Mouse (Mus musculus) hindbrain, embryonic 15.5 days (tissue): Measurements from ENCODE around the gene Fgb. TPM values are rescaled to one million over a fixed set of nuclear protein-coding genes. Genes with fewer than 3 reads are reported as not detected.

Experiments used
- ATAC-seq: fragments of 200-750 bp; cut with Nextera tagmentation; 2 replicates; pipeline ENCODE4 v1.8.0; 2017; ENCODE audit warnings: low read depth, moderate number of reproducible peaks, moderate TSS enrichment; ENCODE audit not compliant: low FRiP score
- H3K27ac ChIP-seq: fragments of 300-500 bp; sonication (generic); replicated peaks from 2 replicates; pipeline ENCODE4 v1.5.1; 2015; ENCODE audit warnings: mild to moderate bottlenecking, inconsistent platforms
- H3K27me3 ChIP-seq: fragments of 300-500 bp; sonication (generic); 2 replicates; pipeline ENCODE4 v1.6.1; 2015; ENCODE audit warnings: control low read depth, inconsistent platforms
- H3K36me3 ChIP-seq: fragments of 300-500 bp; sonication (generic); 2 replicates; pipeline ENCODE4 v1.6.1; 2015; ENCODE audit warnings: control low read depth, inconsistent platforms
- H3K4me1 ChIP-seq: fragments of 300-500 bp; sonication (generic); replicated peaks from 2 replicates; pipeline ENCODE4 v1.6.1; 2015; ENCODE audit warnings: control low read depth, inconsistent platforms
- H3K4me2 ChIP-seq: fragments of 300-500 bp; sonication (generic); 2 replicates; pipeline ENCODE4 v1.6.1; 2015; ENCODE audit warnings: moderate library complexity, mild to moderate bottlenecking, inconsistent platforms
- H3K4me3 ChIP-seq: fragments of 300-500 bp; sonication (generic); 2 replicates; pipeline ENCODE4 v1.5.1; 2015; ENCODE audit warnings: mild to moderate bottlenecking, inconsistent platforms
- H3K9ac ChIP-seq: fragments of 300-500 bp; sonication (generic); 2 replicates; pipeline ENCODE4 v1.6.1; 2015; ENCODE audit warnings: inconsistent platforms
- H3K9me3 ChIP-seq: fragments of 300-500 bp; sonication (generic); 2 replicates; pipeline ENCODE4 v1.6.1; 2016; ENCODE audit warnings: control low read depth, inconsistent platforms
- WGBS: fragments of 180-500 bp; shearing (Covaris S2); methylation state at CpG from one replicate; pipeline ENCODE4 v1.1.7; 2015; 5-methylcytosine and 5-hydroxymethylcytosine counted together
- polyA plus RNA-seq: library from polyadenylated mRNA; unstranded; fragments of >200 nt; fragmentation: Nextera tagmentation; extraction: Ambion mirVana; gene quantifications from 2 replicates; pipeline ENCODE4 v1.2.1, GENCODE M21; 2015

The Fgb gene
- polyA plus RNA-seq, 1 experiment from 2014 or later: 0.19 TPM

DNA sequence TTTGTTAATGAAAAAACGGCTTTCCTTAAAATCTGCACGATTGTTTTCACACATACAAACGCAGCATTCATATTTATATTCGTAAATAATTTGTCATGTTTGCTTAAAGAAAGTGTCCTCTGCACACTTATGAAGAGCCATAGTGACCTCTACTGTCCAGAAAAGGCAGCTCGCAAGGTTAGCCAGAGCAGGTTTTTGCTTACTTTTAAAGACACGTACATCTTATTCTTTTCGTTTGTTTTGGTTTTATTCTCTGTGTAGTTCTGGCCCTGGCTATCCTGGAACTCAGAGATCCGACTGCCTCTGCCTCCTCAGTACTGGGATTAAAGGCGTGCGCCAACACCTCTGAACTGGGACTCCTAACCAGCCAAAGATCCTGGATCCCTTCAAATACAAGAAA is 4.1 kb upstream of the Fgb start:
- Histone ChIP-seq H3K4me1 (peaks cover 16% of the 10 kb centered on the region), H3K9me3 (no peaks in the 10 kb centered on the region), H3K4me3 (no peak overlapping the region), H3K27me3 (no peaks in the 10 kb centered on the region), H3K36me3 (peaks cover 9% of the 10 kb centered on the region), H3K27ac (no peak overlapping the region), H3K9ac (no peak overlapping the region), H3K4me2 (no peak overlapping the region)
- no peak for ATAC-seq
- WGBS: 31% methylated on average over 10 of the region's 10 CpGs

DNA sequence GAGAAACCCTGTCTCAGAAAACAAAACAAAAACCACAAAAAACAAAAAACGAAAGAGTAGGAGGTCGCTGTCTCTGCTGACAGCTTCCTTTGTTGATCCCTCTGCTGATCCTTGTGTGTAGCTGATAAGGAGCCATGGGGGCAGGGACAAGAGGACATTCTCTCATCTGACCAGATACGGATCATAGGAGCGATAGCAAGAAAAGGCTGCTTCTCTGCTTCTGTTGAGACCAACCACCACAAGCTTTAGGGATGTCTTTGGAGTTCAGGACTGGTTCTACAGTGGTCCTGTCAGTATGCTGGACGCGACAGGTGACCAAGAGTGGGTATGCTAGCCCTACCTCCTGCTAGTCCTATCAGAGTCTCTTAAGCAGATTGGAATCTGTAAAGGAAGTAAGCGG is 3.5 kb upstream of the Fgb start:
- peaks cover 3% of the 10 kb centered on the region; the same call in 1 of the 2 replicates for H3K36me3 ChIP-seq
- no peak for ATAC-seq
- WGBS: 91% methylated on average over 7 of the region's 7 CpGs

GRCm38 (mm10) chr3:83052102-83052501 is 2.4 kb upstream of the Fgb start:
- ATAC-seq: no peak
- H3K4me2 ChIP-seq: no peak overlapping the region
- peaks cover 13% of the 10 kb centered on the region for H3K4me1 ChIP-seq
- no peak overlapping the region for H3K27ac ChIP-seq
- WGBS: 72% methylated on average over 5 of the region's 5 CpGs
- no peak overlapping the region for H3K4me3 ChIP-seq
- H3K36me3 ChIP-seq: no peaks in the 10 kb centered on the region
- H3K27me3 ChIP-seq: no peaks in the 10 kb centered on the region
- no peaks in the 10 kb centered on the region for H3K9me3 ChIP-seq
- no peak overlapping the region for H3K9ac ChIP-seq

More for the DNA sequence above, 3.5 kb upstream of the Fgb start:
- Histone ChIP-seq H3K9ac (no peak overlapping the region), H3K4me1 (peaks cover 16% of the 10 kb centered on the region), H3K27me3 (no peaks in the 10 kb centered on the region), H3K9me3 (no peaks in the 10 kb centered on the region), H3K27ac (no peak overlapping the region), H3K4me3 (no peak overlapping the region), H3K4me2 (no peak overlapping the region)

DNA sequence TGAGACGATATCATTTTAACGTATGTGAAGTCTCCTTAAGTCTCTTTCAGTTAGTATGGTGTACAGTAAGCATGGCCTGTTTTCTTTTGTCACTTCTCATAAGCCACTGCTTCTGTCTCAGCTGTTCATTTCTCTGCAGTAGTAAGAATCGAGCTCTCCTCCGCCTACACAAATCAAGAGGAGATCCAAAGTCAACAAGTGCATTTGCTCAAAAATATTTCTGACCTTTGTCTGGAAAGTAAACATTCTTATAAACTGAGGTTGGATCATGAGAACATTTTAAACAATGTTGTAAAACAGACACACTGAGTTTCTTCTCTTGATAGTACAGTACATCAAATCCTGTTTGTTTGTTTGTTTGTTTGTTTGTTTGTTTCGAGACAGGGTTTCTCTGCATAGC is 998 bp upstream of the Fgb start:
- no peak for ATAC-seq

DNA sequence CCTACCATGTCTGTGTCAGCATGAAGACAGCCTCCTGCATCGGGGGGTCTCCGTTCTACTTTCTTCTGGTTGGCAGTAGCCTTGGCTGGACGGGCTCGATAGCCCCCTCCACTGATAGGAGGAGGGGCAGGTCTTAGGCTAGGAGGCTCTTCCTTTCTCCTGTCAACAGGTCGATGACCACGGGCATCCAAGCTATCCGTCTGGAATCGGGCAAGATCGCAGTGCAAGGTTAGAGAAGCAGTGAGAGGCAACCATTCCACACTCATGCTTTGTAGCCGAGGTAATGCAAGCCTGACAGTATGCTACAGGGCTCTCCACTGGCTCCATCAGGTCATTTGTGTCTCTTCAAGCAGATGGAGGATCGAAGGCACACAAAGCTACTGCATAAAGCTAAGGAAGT is 3.0 kb downstream of the Fgb start:
- 91% methylated on average over 11 of the region's 11 CpGs for WGBS

More for the DNA sequence above, 998 bp upstream of the Fgb start:
- Histone ChIP-seq H3K27me3 (no peaks in the 10 kb centered on the region), H3K4me3 (no peak overlapping the region), H3K4me2 (no peak overlapping the region), H3K36me3 (no peaks in the 10 kb centered on the region), H3K4me1 (no peaks in the 10 kb centered on the region), H3K27ac (no peak overlapping the region), H3K9ac (no peak overlapping the region), H3K9me3 (no peaks in the 10 kb centered on the region)
- 77% methylated on average over 5 of the region's 5 CpGs for WGBS

DNA sequence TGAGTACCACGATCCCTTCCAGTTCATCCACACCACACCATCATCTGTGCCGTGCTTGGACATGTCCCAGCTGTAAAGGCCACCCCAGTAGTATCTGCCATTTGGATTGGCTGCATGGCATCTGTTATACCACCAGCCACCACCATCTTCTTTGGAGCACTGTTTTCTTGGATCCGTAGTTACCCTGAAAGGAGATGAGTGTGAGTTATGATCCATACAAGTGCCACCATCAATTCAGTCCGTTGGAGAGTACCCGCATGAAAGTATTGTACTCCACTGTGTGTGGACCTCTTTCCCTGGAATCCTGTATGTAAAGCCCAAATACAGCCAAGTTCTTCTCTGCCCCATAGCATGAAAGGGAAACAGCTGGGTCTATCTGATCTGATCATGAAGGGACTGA is 7.2 kb downstream of the Fgb start:
- ATAC-seq: no peak
- no peaks in the 10 kb centered on the region for H3K4me1 ChIP-seq
- H3K4me3 ChIP-seq: no peak overlapping the region
- H3K9ac ChIP-seq: no peak overlapping the region
- H3K27me3 ChIP-seq: no peaks in the 10 kb centered on the region
- no peak overlapping the region for H3K27ac ChIP-seq
- no peak overlapping the region for H3K4me2 ChIP-seq
- 93% methylated on average over 5 of the region's 5 CpGs for WGBS
- no peaks in the 10 kb centered on the region for H3K36me3 ChIP-seq
- H3K9me3 ChIP-seq: no peaks in the 10 kb centered on the region

More for the DNA sequence above, 3.0 kb downstream of the Fgb start:
- Histone ChIP-seq H3K9ac (no peak overlapping the region), H3K4me2 (no peak overlapping the region), H3K27ac (no peak overlapping the region), H3K27me3 (no peaks in the 10 kb centered on the region), H3K36me3 (no peaks in the 10 kb centered on the region), H3K4me1 (no peaks in the 10 kb centered on the region), H3K4me3 (no peak overlapping the region), H3K9me3 (no peaks in the 10 kb centered on the region)
- no peak for ATAC-seq

- Histone ChIP-seq H3K4me1 (no peaks in the 10 kb centered on the region), H3K27me3 (no peaks in the 10 kb centered on the region), H3K36me3 (no peaks in the 10 kb centered on the region), H3K27ac (no peak overlapping the region), H3K9me3 (no peaks in the 10 kb centered on the region), H3K4me2 (no peak overlapping the region), H3K4me3 (no peak overlapping the region), H3K9ac (no peak overlapping the region)
- no peak for ATAC-seq
- 82% methylated on average over 4 of the region's 4 CpGs for WGBS
These were observed 10.0 kb downstream of the Fgb start for GRCm38 (mm10) chr3:83039666-83040065.

- Histone ChIP-seq H3K4me1 (no peaks in the 10 kb centered on the region), H3K36me3 (no peaks in the 10 kb centered on the region), H3K27me3 (no peaks in the 10 kb centered on the region), H3K9me3 (no peaks in the 10 kb centered on the region), H3K4me3 (no peak overlapping the region), H3K27ac (no peak overlapping the region), H3K4me2 (no peak overlapping the region), H3K9ac (no peak overlapping the region)
- ATAC-seq: no peak
- 73% methylated on average over 2 of the region's 2 CpGs for WGBS
These were observed 10.8 kb downstream of the Fgb start for GRCm38 (mm10) chr3:83038865-83039264.

- 90% methylated on average over 8 of the region's 8 CpGs for WGBS
- ATAC-seq: no peak
These were observed 15.9 kb downstream of the Fgb start for GRCm38 (mm10) chr3:83033801-83034200.

GRCm38 (mm10) chr3:83032746-83033308 is 16.8 kb downstream of the Fgb start:
- no peak overlapping the region for H3K9ac ChIP-seq
- ATAC-seq: no peak
- H3K4me1 ChIP-seq: no peaks in the 10 kb centered on the region
- peak overlapping the region; percentile 24 for H3K4me2 ChIP-seq
- H3K36me3 ChIP-seq: no peaks in the 10 kb centered on the region
- H3K27ac ChIP-seq: no peak overlapping the region
- no peaks in the 10 kb centered on the region for H3K9me3 ChIP-seq
- no peak overlapping the region for H3K4me3 ChIP-seq
- 50% methylated on average over 13 of the region's 13 CpGs for WGBS
- no peaks in the 10 kb centered on the region for H3K27me3 ChIP-seq

More at GRCm38 (mm10) chr3:83033801-83034200, 15.9 kb downstream of the Fgb start:
- Histone ChIP-seq H3K9ac (no peak overlapping the region), H3K9me3 (no peaks in the 10 kb centered on the region), H3K27me3 (no peaks in the 10 kb centered on the region), H3K27ac (no peak overlapping the region), H3K4me1 (no peaks in the 10 kb centered on the region), H3K36me3 (no peaks in the 10 kb centered on the region), H3K4me2 (no peak overlapping the region), H3K4me3 (no peak overlapping the region)

DNA sequence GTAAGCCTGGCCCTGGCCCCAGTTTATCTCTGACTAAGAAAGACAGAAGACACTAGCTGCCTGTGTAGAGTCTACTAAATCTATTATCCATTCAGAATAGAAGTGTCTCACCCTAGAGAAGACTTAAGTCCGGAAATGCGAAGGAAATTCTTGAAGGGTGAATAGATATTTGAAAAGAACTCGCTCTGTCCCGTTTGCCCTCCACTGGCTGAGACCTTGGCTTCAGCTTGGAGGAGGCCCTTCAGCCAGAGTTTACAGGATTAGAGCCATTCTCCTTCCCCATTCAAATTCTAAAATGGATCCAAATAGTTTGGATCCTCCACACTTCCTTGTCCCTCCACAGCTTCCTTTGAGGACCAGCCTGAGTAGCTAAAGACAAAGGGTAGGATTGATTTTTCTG is 19.3 kb downstream of the Fgb start:
- ATAC-seq: no peak
- 92% methylated on average over 4 of the region's 4 CpGs for WGBS

GRCm38 (mm10) chr3:83027546-83028251 is 22.0 kb downstream of the Fgb start:
- Histone ChIP-seq H3K27ac (no peak overlapping the region), H3K4me3 (no peak overlapping the region), H3K27me3 (no peaks in the 10 kb centered on the region), H3K36me3 (no peaks in the 10 kb centered on the region), H3K4me1 (no peaks in the 10 kb centered on the region), H3K9me3 (no peaks in the 10 kb centered on the region), H3K9ac (no peak overlapping the region), H3K4me2 (no peak overlapping the region)
- no peak for ATAC-seq
- WGBS: 82% methylated on average over 9 of the region's 9 CpGs

More for the DNA sequence above, 19.3 kb downstream of the Fgb start:
- no peak overlapping the region for H3K4me3 ChIP-seq
- no peak overlapping the region for H3K4me2 ChIP-seq
- no peak overlapping the region for H3K27ac ChIP-seq
- no peak overlapping the region for H3K9ac ChIP-seq
- no peaks in the 10 kb centered on the region for H3K27me3 ChIP-seq
- no peaks in the 10 kb centered on the region for H3K36me3 ChIP-seq
- no peaks in the 10 kb centered on the region for H3K9me3 ChIP-seq
- H3K4me1 ChIP-seq: no peaks in the 10 kb centered on the region
